Mouse (Mus musculus) G1E (cell line): ENCODE data around the gene Dhodh.

Source experiments
- CTCF ChIP-seq: IDR thresholded peaks from 2 replicates; pipeline ENCODE4 v1.5.1; 2012; ENCODE audit warnings: low read depth, low read length, inconsistent platforms, mixed read lengths
- GATA1 ChIP-seq: IDR thresholded peaks from 2 replicates; pipeline ENCODE4 v1.6.1; 2012; ENCODE audit warnings: borderline replicate concordance, low read length, inconsistent platforms, mixed read lengths
- GATA2 ChIP-seq: IDR thresholded peaks from 2 replicates; pipeline ENCODE4 v1.6.1; 2012; ENCODE audit warnings: low read depth, low read length, inconsistent platforms, borderline replicate concordance
- POLR2AphosphoS5 ChIP-seq: IDR thresholded peaks from 2 replicates; pipeline ENCODE4 v1.6.1; 2012; ENCODE audit warnings: low read depth, low read length, inconsistent platforms; ENCODE audit not compliant: insufficient replicate concordance
- TAL1 ChIP-seq: conservative IDR thresholded peaks from 2 replicates; pipeline ENCODE4 v1.6.1; 2012; ENCODE audit warnings: low read depth, low read length, inconsistent platforms, mixed read lengths

- TF ChIP-seq GATA1 (no peak), POLR2AphosphoS5 (no peak), CTCF (no peak), TAL1 (no peak), GATA2 (no peak)
These were observed 16.3 kb downstream of the Dhodh start for GRCm38 (mm10) chr8:109592164-109592563.
